Mouse (Mus musculus) liver, embryonic 15.5 days (tissue): ENCODE measurements around the gene Zdhhc16. TPM values are rescaled to one million over a fixed set of nuclear protein-coding genes. Genes with fewer than 3 reads are reported as not detected.

ENCODE experiments used
- ATAC-seq: fragments of 200-750 bp; cut with Nextera tagmentation; 2 replicates; pipeline ENCODE4 v1.8.0; 2017; ENCODE audit warnings: moderate number of reproducible peaks, mild to moderate bottlenecking, moderate library complexity; ENCODE audit not compliant: insufficient read depth
- H3K27ac ChIP-seq: fragments of 300-500 bp; sonication (generic); replicated peaks from 2 replicates; pipeline ENCODE4 v1.5.1; 2015; ENCODE audit warnings: mild to moderate bottlenecking, inconsistent platforms
- H3K27me3 ChIP-seq: fragments of 300-500 bp; sonication (generic); 2 replicates; pipeline ENCODE4 v1.6.1; 2015; ENCODE audit warnings: mild to moderate bottlenecking, inconsistent platforms
- H3K36me3 ChIP-seq: fragments of 300-500 bp; sonication (generic); replicated peaks from 2 replicates; pipeline ENCODE4 v1.6.1; 2015; ENCODE audit warnings: moderate library complexity, mild to moderate bottlenecking, inconsistent platforms
- H3K4me1 ChIP-seq: fragments of 300-500 bp; sonication (generic); replicated peaks from 2 replicates; pipeline ENCODE4 v1.6.1; 2015; ENCODE audit warnings: inconsistent platforms
- H3K4me2 ChIP-seq: fragments of 300-500 bp; sonication (generic); 2 replicates; pipeline ENCODE4 v1.6.1; 2015; ENCODE audit warnings: moderate library complexity, mild to moderate bottlenecking, inconsistent platforms
- H3K4me3 ChIP-seq: fragments of 300-500 bp; sonication (generic); replicated peaks from 2 replicates; pipeline ENCODE4 v1.5.1; 2015; ENCODE audit warnings: mild to moderate bottlenecking, inconsistent platforms
- H3K9ac ChIP-seq: fragments of 300-500 bp; sonication (generic); 2 replicates; pipeline ENCODE4 v1.6.1; 2015; ENCODE audit warnings: moderate library complexity, mild to moderate bottlenecking, inconsistent platforms
- H3K9me3 ChIP-seq: fragments of 300-500 bp; sonication (generic); replicated peaks from 2 replicates; pipeline ENCODE4 v1.6.1; 2016; ENCODE audit warnings: inconsistent platforms
- whole genome bisulfite sequencing: fragments of 180-500 bp; shearing (Covaris S2); methylation state at CpG from one replicate; pipeline ENCODE4 v1.1.7; 2015; ENCODE audit warnings: mixed read lengths; ENCODE audit not compliant: insufficient replicate concordance; 5-methylcytosine and 5-hydroxymethylcytosine counted together
- polyA plus RNA-seq: library from polyadenylated mRNA; unstranded; fragments of >200 nt; fragmentation: Nextera tagmentation; extraction: Ambion mirVana; gene quantifications from 2 replicates; pipeline ENCODE4 v1.2.1, GENCODE M21; 2015

The Zdhhc16 gene
- polyA plus RNA-seq, 1 experiment from 2014 or later: 33.7 TPM

- ATAC-seq: no peak
- Histone ChIP-seq H3K27me3 (no peaks in the 10 kb centered on the region), H3K4me2 (no peak overlapping the region), H3K9ac (no peak overlapping the region), H3K27ac (no peak overlapping the region), H3K36me3 (no peaks in the 10 kb centered on the region), H3K4me1 (peaks cover 14% of the 10 kb centered on the region), H3K9me3 (no peaks in the 10 kb centered on the region), H3K4me3 (no peak overlapping the region)
- 68% methylated on average over 2 of the region's 2 CpGs for WGBS
Measured at GRCm38 (mm10) chr19:41992971-41993370, 59.7 kb downstream of the Zdhhc16 start.

GRCm38 (mm10) chr19:41993484-41993883 is 60.2 kb downstream of the Zdhhc16 start:
- no peak overlapping the region for H3K4me3 ChIP-seq
- H3K9ac ChIP-seq: no peak overlapping the region
- H3K4me1 ChIP-seq: peaks cover 14% of the 10 kb centered on the region
- WGBS: 85% methylated on average over 6 of the region's 6 CpGs
- no peak for ATAC-seq
- no peaks in the 10 kb centered on the region for H3K36me3 ChIP-seq
- no peaks in the 10 kb centered on the region for H3K9me3 ChIP-seq
- H3K4me2 ChIP-seq: no peak overlapping the region
- no peaks in the 10 kb centered on the region for H3K27me3 ChIP-seq
- no peak overlapping the region for H3K27ac ChIP-seq

Other genes starting within 250 kb of the Zdhhc16 start
- gene Slit1, start 189.8 kb upstream of the Zdhhc16 start, polyA plus RNA-seq: 0.05 TPM in 2 replicates
- 26.6 and 29.4 TPM in 2 replicates for gene Arhgap19, start 131.4 kb upstream of the Zdhhc16 start, polyA plus RNA-seq
- 8.5 and 9.1 TPM in 2 replicates for gene Frat1, start 103.5 kb upstream of the Zdhhc16 start, polyA plus RNA-seq
- 4.4 and 4.5 TPM in 2 replicates for gene Frat2, start 85.3 kb upstream of the Zdhhc16 start, polyA plus RNA-seq
- 8.5 and 8.6 TPM in 2 replicates for gene Rrp12, start 37.3 kb upstream of the Zdhhc16 start, polyA plus RNA-seq
- gene Pgam1, start 21.6 kb upstream of the Zdhhc16 start, polyA plus RNA-seq: 267 and 322 TPM in 2 replicates
- gene Exosc1, start 57 bp upstream of the Zdhhc16 start, polyA plus RNA-seq: 29.2 and 31.4 TPM in 2 replicates
- 10.1 and 10.3 TPM in 2 replicates for gene Mms19, start 47.7 kb downstream of the Zdhhc16 start, polyA plus RNA-seq
- 5.2 and 6.3 TPM in 2 replicates for gene Ubtd1, start 48.3 kb downstream of the Zdhhc16 start, polyA plus RNA-seq
- 0.17 and 0.21 TPM in 2 replicates for gene Ankrd2, start 102.5 kb downstream of the Zdhhc16 start, polyA plus RNA-seq
- gene Hoga1, start 112.1 kb downstream of the Zdhhc16 start, polyA plus RNA-seq: 50.6 and 59.0 TPM in 2 replicates
- gene 4933411K16Rik, start 118.8 kb downstream of the Zdhhc16 start, polyA plus RNA-seq: 0.22 and 0.26 TPM in 2 replicates
- 1.4 TPM in 2 replicates for gene Morn4, start 152.9 kb downstream of the Zdhhc16 start, polyA plus RNA-seq
- gene Pi4k2a, start 157.0 kb downstream of the Zdhhc16 start, polyA plus RNA-seq: 10.5 and 11.1 TPM in 2 replicates
- 19.9 and 25.0 TPM in 2 replicates for gene Avpi1, start 195.6 kb downstream of the Zdhhc16 start, polyA plus RNA-seq
- 3.2 and 4.7 TPM in 2 replicates for gene Marveld1, start 213.9 kb downstream of the Zdhhc16 start, polyA plus RNA-seq
- 8.8 and 10.1 TPM in 2 replicates for gene Zfyve27, start 230.5 kb downstream of the Zdhhc16 start, polyA plus RNA-seq